Mouse (Mus musculus): Measurements from ENCODE around the gene Mphosph10.

Gene Mphosph10

GRCm38 (mm10) chr7:64392122-64392818 lies at the start of gene Mphosph10, which contains the start of gene Mcee:
Mphosph10 (minus strand) TSS chr7:64392268.
Mcee (plus strand) TSS chr7:64392607.
- peak; percentile 99 for DNase-seq

GRCm38 (mm10) chr7:64440519-64440918 lies 48.5 kb upstream of the Mphosph10 start:
- DNase-seq: no peak

GRCm38 (mm10) chr7:64439595-64440518 lies 47.8 kb upstream of the Mphosph10 start:
- DNase-seq: no peak

- no peak for DNase-seq
Observed at GRCm38 (mm10) chr7:64424861-64425260, 32.8 kb upstream of the Mphosph10 start.

- DNase-seq: no peak
Observed at GRCm38 (mm10) chr7:64403989-64404388, 11.9 kb upstream of the Mphosph10 start.

- no peak for DNase-seq
Observed at GRCm38 (mm10) chr7:64402452-64402851, 10.4 kb upstream of the Mphosph10 start.

GRCm38 (mm10) chr7:64400725-64401124 lies 8.7 kb upstream of the Mphosph10 start:
- DNase-seq: no peak

GRCm38 (mm10) chr7:64392819-64393151 lies 717 bp upstream of the Mphosph10 start:
- no peak for DNase-seq

GRCm38 (mm10) chr7:64391479-64391878 lies 589 bp downstream of the Mphosph10 start:
- no peak for DNase-seq

GRCm38 (mm10) chr7:64373830-64374562 lies 18.1 kb downstream of the Mphosph10 start, which contains the start of gene Fan1:
Fan1 (minus strand) TSS chr7:64374095.
- peak; percentile 90 for DNase-seq

- no peak for DNase-seq
Observed at GRCm38 (mm10) chr7:64373147-64373829, 18.8 kb downstream of the Mphosph10 start.

- no peak for DNase-seq
Observed at GRCm38 (mm10) chr7:64371940-64372878, 19.9 kb downstream of the Mphosph10 start.

- no peak for DNase-seq
Observed at GRCm38 (mm10) chr7:64369841-64370240, 22.2 kb downstream of the Mphosph10 start.

- no peak for DNase-seq
Observed at GRCm38 (mm10) chr7:64365863-64366262, 26.2 kb downstream of the Mphosph10 start.

GRCm38 (mm10) chr7:64360586-64360945 lies 31.5 kb downstream of the Mphosph10 start:
- DNase-seq: no peak

- no peak for DNase-seq
Observed at GRCm38 (mm10) chr7:64359943-64360585, 32.0 kb downstream of the Mphosph10 start.

GRCm38 (mm10) chr7:64358666-64359065 lies 33.4 kb downstream of the Mphosph10 start:
- no peak for DNase-seq

GRCm38 (mm10) chr7:64357405-64357804 lies 34.7 kb downstream of the Mphosph10 start:
- DNase-seq: peak; percentile 38

- no peak for DNase-seq
Observed at GRCm38 (mm10) chr7:64356661-64357060, 35.4 kb downstream of the Mphosph10 start.

GRCm38 (mm10) chr7:64354206-64354605 lies 37.9 kb downstream of the Mphosph10 start:
- DNase-seq: no peak

GRCm38 (mm10) chr7:64351087-64351486 lies 41.0 kb downstream of the Mphosph10 start:
- DNase-seq: peak; percentile 45

All from kidney, adult 18-20 months (tissue).